Mouse (Mus musculus) G1E (cell line): ENCODE measurements at regions not wholly inside any gene's neighbourhood (a gene's known extent, or its start where the extent isn't known, plus 50 kb on each side); places are given as distances from the start of the nearest gene placed in this dataset.

Experiments
- CTCF ChIP-seq: IDR thresholded peaks from 2 replicates; pipeline ENCODE4 v1.5.1; 2012; ENCODE audit warnings: low read depth, low read length, inconsistent platforms, mixed read lengths
- GATA1 ChIP-seq: IDR thresholded peaks from 2 replicates; pipeline ENCODE4 v1.6.1; 2012; ENCODE audit warnings: borderline replicate concordance, low read length, inconsistent platforms, mixed read lengths
- GATA2 ChIP-seq: IDR thresholded peaks from 2 replicates; pipeline ENCODE4 v1.6.1; 2012; ENCODE audit warnings: low read depth, low read length, inconsistent platforms, borderline replicate concordance
- POLR2AphosphoS5 ChIP-seq: IDR thresholded peaks from 2 replicates; pipeline ENCODE4 v1.6.1; 2012; ENCODE audit warnings: low read depth, low read length, inconsistent platforms; ENCODE audit not compliant: insufficient replicate concordance
- TAL1 ChIP-seq: conservative IDR thresholded peaks from 2 replicates; pipeline ENCODE4 v1.6.1; 2012; ENCODE audit warnings: low read depth, low read length, inconsistent platforms, mixed read lengths

GRCm38 (mm10) chr3:21840751-21841488, 235.5 kb upstream of the Tbl1xr1 start:
- TF ChIP-seq GATA2 (no peak), CTCF (no peak), POLR2AphosphoS5 (no peak), TAL1 (no peak), GATA1 (no peak)
